Mouse (Mus musculus): Measurements from ENCODE around the gene Polr3b.
A peak's percentile ranks its signal among the peaks of the same experiment; 100 is the strongest.

Polr3b gene

DNA sequence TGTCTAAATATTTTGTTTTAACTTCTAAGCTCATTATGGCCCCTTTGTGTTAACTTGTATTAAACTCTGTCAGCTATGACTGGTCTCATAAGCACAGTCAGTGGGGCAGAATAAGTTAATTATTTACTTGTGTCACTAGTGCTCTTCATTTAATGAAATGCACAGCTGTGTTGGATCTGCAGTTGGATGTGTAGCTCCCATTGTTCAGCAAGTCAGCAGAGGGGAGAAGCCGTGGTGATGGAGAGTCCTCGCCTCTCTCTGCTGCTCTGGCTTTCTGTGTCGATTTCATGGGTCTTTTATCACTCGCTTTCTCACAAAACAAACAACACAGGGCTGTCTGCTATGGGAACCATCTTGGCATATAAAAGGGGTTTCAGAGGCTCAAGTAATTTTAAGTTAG, 88.7 kb downstream of the Polr3b start:
- peak; percentile 68 for DNase-seq (ENCODE audit: extremely low spot score)

DNA sequence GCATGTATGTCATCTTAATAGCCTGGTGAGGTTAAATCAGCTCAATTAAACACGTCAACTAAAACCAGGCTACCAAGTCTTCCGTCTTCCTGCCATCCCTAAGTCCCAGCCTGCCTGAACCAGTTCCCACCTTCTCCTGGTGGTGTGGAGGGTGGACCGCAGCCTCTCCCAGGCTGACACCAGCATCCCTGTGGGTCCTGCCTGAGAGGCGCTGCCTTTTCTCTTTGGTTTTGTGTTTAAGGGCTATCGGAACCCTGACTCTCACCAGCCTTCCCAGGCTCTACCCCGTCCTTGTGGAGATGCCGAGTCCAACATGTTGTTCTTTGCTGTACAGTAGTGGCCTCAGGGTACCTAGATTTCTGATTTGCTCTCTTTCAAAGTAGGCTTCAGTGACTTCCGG, 89.4 kb downstream of the Polr3b start:
- DNase-seq (ENCODE audit: extremely low spot score), result peak; percentile 51

DNA sequence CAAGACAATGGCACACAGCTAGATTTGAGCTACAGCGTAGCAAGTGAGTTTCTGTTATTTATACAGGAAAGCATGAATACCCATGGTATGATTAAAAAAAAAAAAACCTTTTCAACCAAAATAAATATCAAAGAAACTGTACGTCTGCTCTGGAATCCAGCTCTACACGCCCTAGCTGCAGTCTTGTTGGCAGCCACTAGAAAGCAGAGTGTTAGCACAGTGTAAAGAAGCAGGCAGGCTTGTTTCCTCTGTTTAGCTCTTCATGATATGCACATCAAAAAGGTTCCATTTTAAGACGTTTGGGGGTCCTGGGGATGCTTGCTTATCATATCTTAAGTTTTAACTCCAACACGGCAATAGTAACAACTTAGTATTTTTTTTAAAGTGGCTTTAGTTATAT, 89.8 kb downstream of the Polr3b start:
- no peak for DNase-seq (ENCODE audit: extremely low spot score)

DNA sequence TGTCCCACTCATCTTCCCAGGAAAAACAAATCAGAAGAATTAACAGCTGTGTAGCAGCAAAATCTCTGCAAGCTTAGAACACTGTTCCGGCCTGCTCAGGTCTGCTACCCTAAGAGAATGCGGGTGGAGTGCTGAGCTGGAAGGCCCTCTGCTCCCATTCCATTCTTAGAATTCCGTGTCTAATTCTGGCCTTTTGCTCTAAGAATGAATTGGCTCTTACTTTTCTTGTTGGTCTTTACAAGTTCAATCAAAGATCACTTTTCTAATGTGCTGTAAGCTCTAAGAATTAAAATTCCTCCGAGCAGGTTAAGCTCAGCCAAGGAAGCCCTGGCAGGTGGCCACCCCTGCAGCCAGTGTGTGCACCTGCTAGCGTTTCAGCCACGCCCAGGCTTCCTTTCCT, 90.4 kb downstream of the Polr3b start:
- no peak for DNase-seq (ENCODE audit: extremely low spot score)

DNA sequence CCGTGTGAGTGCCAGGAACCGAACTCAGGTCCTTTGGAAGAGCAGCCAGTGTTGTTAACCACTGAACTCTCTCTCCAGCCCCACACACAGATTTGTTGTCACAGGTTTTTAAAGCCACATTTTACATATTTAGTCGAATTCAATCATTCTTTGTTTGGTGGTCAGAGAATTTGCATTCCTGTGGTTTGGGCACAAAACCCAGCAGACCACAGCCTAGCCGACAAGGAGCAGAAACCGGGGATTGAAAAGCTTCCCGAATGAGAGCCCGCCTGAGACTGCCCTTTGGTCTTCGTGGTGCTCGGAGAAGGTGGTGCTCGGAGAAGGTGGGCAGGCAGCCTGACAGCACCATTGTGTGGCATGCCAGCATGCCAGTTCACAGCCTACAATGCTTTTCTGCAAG, 91.0 kb downstream of the Polr3b start:
- no peak for DNase-seq (ENCODE audit: extremely low spot score)

DNA sequence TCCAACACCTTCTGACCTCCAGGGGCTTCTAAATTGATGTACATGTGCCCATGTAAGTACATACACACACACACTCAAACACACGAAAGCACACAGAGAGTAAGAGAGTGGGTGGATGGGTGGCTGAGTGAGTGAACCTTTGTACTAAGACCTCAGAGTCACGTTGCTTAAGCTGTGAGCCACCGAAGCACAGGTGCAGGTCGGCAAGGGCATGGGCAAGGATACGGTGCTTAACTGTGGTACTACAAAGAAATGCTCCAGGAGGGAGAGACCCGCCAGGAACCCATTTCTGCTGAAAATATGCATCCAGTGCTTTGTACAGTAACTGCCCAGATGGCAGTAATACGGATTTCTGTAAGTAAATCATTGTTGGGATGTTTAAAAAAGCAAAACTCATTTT, 93.5 kb downstream of the Polr3b start:
- DNase-seq (ENCODE audit: extremely low spot score), result no peak

DNA sequence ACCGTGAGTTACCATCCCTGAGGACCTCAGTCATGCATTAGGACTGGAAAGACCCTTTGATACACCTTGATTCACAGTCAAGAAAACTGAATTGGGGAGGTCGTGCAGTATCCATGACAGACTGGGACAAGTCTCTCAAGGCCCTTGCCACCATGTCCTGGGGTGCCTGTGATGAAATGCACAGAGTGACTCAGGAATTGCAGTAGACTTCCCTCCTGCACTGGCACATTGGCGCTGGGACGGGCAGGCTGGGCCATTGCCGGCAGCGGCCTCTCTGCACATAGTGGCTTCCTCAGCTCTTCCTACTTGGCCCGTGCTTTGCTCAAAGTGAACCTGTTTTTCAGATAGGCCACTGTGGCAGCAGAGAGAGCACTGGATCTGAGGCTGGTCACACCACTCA, 94.5 kb downstream of the Polr3b start:
- DNase-seq (ENCODE audit: extremely low spot score), result no peak

DNA sequence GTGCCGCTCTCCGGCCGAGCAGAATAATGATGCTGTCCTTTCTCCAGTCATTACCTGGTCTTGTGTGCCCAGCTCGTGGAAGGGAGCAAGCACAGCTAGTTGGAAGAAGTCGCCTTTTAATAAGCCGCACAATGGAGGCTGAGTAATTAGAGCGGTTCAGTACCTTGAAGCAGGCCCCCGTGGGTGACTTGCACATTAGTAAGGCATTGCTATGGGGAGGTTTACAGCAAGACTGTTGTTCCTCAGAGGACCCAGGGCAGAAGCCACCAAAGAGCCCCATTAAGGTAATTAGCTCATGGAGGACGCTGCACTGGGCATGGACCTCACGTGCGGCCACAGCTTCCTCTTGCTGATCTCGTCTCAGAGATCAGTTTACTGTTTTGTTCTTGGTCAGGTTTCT, 100.6 kb downstream of the Polr3b start:
- DNase-seq (ENCODE audit: extremely low spot score), result no peak

DNA sequence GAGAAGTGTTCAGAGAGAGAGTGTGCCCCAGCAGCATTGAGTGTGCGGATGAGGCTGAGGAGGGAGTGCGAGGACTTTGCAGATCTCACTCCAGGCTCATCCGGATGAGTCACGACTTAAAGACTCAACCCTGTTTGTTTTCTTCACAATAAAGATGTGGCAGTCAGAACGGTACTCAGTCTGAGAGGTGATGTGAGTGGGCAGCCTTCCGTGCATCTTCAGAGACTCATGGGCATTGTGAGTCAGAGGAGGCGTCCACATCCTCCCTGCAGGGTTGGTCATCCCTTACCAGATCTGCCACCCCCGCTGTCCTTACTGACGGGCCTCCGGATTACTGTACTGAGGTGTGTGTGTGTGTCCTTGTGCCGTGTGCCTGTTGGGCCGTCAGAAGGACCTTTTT, 104.9 kb downstream of the Polr3b start:
- DNase-seq (ENCODE audit: extremely low spot score), result no peak

DNA sequence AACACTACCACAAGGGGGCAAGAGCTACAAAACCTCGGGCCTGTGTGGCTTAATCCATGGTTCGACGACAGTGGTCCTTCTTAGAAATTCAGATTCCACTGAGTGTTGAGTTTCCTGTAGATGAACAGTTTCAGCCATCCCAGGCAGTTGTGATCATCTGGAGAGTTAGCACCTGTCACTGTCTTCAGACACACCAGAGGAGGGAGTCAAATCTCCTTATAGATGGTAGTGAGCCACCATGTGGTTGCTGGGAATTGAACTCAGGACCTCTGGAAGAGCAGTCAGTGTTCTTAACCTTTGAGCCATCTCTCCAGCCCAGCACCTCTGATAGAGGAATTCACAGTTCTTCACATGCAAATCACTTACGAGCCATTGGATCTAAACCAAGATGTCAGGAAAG, 105.7 kb downstream of the Polr3b start:
- no peak for DNase-seq (ENCODE audit: extremely low spot score)

DNA sequence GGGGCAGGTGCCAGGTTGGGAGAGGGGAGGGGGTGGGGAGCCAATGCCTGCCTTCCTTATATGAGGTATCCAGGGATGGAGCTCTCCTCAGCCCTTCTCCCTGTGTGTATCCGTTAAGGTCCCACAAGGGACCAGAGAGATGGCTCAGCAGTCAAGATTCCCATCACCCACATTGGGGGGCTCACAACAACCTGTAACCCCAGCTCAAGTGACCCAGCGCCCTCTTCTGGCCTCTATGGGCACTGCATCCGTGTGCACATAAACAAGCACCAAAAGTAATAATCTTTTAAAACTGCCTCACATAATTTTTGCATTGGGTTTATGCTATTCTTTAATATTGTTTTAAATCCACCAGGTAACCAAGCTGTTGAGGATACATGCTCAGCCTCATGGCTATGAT, 108.0 kb downstream of the Polr3b start:
- DNase-seq (ENCODE audit: extremely low spot score), result no peak

DNA sequence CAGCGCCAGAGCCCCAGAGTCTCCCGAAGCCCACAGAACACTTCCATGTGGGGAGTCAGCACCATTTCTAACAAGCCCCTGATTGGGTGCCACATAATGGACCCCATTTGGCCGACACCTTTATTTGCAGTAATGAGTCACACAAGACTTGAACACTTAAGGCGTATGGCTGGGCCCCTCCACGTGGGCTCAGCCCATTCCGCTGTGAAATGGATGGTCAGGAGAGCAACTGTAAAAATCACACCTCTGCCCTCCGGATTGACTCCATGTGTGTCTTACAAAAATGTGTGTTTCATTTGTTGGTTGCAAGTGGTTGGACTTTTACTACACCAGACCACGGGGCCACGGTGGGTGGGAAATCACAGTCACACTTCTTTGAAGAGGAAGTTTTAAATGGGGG, 108.9 kb downstream of the Polr3b start:
- no peak for DNase-seq (ENCODE audit: extremely low spot score)

DNA sequence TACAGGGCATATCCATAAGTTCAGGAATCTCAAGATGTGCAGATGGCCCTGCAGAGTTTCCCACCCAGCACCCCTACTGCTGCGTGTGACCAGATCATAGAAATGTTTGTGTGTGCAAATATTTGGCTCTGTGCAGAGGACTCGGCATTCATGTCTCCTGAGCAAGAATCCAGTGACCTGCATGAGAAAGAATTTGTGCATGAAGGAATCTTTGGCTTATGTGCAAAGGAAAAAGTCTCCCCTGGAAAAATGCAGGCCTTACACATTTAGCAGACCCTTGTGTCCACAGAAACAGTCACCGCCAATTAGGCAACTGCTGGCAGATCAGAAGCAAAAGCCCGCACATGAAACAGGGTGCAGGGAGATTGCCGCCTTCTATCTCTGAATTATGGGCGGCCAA, 111.4 kb downstream of the Polr3b start:
- no peak for DNase-seq (ENCODE audit: extremely low spot score)

DNA sequence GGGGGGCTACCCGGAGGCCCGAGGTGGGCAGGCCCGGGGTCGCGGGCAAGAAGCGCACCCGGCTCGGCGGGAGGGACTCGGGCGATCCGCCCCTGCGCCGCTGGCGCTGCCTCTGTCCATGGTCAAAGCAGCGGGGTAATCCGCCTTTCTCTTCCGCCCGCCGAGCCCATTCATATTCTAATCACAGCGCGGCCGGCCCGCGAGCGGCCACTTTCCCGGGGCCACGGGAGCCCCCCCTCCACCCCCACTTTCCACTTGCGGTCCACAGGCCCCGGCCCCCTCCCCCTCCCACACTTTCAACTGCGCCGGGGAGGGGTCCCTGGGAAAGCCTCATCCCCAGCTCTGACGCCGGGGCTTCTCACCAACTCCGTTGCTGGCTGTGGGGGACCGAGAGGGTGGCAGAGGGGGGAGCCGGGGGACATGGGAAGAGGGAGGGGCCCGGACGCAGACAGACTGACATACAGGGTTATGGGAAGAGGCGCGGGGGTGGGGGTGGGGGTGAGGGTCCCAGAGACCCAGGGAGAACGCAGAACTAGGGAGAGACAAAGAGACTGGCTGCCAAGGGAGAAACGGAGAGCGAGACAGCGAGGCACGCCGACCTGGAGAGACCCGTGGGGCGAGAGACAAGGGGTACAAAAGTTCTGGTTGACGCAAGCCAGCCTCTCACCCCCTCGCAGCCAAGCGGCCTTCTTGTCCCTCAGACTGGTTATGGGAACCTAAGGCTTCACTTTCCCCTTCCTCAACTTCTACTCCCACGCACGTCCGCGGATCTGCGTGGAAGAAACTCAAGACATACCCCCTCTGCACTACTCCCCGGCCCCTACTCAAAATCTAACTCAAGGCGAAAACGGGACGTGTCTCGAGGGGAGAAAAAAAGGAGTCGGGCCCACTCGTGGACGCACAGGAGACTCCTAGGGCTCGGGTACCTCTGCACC, 133.0 kb downstream of the Polr3b start:
- DNase-seq (ENCODE audit: extremely low spot score), result peak; percentile 83

DNA sequence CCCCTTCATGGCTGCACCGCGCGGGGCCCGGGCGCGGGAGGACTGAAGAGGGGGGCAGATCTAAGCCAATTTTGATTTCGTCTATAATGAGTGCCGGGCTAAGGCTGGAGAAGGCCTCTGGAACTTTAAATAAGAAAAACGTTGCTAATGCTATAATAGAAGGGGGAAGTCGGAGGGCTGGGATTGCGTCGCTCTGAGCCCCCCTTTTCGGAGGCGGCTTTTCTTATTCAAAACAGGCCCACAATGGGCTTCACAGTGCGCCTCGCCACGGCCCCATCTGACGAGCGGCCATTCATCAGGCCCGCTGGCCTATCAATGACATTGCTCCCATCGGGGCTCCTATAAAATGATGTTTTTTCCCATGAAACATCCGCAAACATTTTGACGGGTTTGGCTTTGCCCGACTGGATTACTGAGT, 133.7 kb downstream of the Polr3b start, which contains the start of gene Rfx4:
Rfx4 (plus strand) TSS at position 277 of the 418 bp plus-strand sequence.
- peak; percentile 72 for DNase-seq (ENCODE audit: extremely low spot score)

DNA sequence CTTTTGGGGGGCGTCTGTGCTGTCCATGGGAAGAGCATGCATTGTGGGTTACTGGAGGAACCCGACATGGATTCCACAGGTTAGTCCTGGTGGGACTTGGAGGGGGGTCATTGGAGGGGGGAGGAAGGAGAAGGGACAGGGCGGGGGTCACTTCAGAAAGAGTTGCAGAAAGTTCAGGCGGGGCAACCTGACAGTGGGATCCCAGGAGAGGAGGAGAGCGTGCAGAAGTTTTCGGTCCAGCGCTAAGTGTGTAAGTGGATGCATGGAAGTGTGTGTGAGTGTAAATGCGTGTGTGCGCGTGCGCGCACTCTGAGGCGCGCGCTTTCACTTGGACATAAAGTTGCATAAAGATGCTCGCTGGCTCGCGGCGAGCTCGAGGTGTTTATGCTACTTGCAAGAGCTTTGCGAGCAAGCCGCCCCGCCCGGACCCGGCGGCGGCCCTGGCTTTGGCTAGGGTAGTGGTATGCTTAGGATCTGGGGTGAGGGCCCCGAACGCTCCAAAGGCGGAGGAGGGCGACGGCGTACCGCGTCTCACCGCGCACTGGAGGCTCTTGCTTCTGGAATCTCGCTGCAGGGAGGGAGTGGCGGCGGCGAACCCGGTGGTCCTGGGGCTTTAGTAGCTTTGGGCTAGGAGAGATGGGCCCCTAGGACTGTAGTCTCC, 134.5 kb downstream of the Polr3b start:
- DNase-seq (ENCODE audit: extremely low spot score), result peak; percentile 69

DNA sequence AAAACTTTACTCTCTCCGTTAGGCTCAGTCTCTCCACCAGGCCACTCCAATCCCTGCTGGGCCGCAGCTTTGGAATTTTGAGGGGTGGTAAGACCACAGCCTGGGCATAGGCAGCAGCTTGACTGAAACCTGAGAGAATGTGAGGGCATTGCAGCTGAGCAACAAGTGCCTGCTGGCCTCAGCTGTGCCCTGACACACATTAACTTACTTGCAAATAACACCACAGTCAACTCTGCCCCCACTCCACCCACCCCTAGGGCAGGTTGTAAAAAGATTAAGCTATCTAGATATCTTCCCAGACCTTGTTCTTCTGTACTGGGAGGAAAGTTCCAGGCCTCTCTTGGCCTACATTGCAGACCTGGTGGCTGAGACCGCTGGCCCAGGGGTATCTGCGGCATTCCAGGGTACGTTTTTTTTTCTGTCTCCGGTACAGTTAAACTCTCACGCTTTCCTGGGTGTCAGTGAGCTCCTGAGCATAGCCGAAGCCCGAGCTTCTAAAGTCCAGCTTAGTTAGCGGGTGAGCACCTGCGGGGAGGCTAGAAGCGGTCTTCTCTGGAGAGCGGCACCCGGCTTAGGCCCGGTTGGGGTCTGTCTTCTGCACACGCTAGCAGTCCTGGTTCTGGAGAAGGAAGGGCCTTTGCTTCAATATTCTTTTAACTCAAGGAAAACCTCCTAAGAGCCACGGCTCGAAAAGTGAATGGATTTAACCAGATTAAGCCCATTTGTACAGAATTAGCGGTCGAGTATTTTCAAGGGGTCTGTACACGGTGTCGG, 135.5 kb downstream of the Polr3b start:
- DNase-seq (ENCODE audit: extremely low spot score), result peak; percentile 52

DNA sequence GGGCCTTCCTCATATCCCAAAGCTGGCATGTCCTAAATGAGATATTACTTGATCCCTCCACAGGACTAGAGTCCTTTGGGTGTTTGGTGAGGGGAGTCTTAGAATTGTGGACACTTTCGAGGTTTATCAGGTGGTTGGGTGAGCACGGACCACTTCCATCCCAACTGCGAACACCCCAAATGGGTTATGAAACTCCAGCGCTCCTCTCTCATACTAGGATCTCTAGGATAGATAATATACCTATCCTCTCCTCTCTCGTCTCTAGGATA, 136.0 kb downstream of the Polr3b start:
- no peak for DNase-seq (ENCODE audit: extremely low spot score)

DNA sequence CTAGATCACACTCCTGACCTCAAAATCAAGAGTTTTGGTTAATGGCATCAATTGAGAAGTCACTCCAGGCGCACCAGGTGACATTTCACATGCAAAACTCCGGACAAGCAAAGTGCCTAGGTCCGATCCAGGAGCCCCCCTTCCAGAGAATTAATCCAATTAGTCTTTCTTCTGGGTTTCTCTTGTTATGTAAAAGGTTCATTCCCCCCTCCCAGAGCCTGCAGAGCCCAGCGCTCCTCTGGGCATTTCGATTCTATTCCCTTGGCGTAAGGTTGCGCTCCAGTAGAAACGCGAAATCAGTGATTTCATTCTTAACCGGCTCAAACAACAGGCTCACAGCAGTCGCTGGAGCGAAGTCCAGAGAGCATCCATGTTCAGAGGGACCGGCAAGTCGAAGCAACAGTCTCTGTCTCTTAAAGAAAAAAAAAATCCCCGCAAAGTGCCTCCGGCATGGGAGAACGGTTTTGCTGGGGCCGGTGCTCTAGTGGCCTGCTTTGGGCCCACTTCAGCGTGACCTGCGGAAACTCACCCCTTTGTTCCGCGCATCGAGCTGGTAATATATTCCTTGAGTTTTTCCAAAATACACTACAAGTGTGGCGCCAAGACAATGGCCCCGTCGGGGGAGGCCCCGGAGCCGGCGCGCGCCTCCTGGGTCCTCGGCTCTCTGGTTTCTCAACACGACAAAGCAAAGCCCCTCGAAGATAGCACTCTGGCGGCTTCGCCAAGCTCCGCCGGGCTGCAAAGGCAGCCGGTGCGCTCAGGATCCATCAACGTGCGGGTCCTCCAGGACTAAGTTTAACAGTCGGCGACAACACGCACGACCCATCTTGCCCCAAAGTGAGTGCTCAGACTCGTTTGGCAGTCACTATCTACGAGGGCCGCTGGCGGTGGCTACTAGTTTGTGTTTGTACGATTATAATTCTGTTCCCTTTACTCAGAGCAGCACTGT, 136.7 kb downstream of the Polr3b start:
- DNase-seq (ENCODE audit: extremely low spot score), result peak; percentile 62

DNA sequence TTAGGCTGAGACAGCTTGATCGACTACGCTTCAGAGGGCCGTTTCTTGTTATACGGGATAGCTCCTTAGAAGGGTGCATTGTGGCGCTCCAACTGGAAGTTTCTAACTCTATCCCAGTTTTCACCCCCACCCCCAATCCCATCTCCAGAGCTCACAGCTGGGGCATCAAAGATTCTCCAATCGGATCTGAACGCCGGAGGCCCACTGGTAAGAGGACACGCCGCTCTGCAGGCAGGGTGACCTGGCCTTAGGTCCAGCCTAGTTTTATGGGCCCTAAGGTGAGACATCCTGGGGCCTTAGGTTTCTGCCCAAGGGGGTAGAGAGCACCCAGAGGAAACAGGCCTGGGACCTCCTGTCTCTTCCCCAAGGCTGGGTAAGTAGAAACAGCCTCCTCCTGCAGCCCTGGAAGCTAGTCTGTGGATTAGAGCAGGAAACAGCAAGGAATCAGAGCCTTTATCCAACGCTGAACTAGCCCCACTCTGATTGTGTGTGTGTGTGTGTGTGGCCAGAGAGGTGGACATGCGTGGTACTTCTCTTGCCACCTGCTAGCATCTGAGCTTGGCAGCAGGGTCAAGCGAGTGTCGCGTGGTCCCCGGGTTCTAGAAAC, 137.5 kb downstream of the Polr3b start:
- DNase-seq (ENCODE audit: extremely low spot score), result no peak
